Mouse (Mus musculus) olfactory bulb, adult 2 months (tissue): ENCODE measurements around the gene Pald1. TPM values are rescaled to one million over a fixed set of nuclear protein-coding genes. Genes with fewer than 3 reads are reported as not detected.

Experiments
- H3K27ac ChIP-seq: fragments of 200-500 bp; 2 replicates; pipeline ENCODE4 v1.5.1; 2012; ENCODE audit warnings: low read depth, low read length; ENCODE audit not compliant: insufficient read depth
- H3K4me1 ChIP-seq: fragments of 200-500 bp; 2 replicates; pipeline ENCODE4 v1.6.1; 2012; ENCODE audit warnings: low read length; ENCODE audit not compliant: control insufficient read depth, insufficient read depth
- H3K4me3 ChIP-seq: fragments of 200-500 bp; 2 replicates; pipeline ENCODE4 v1.5.1; 2012; ENCODE audit warnings: mild to moderate bottlenecking, low read depth, low read length, moderate library complexity; ENCODE audit not compliant: insufficient read depth
- CTCF ChIP-seq: fragments of 200-500 bp; IDR thresholded peaks from 2 replicates; pipeline ENCODE4 v1.5.1; 2012; ENCODE audit warnings: low read depth, mild to moderate bottlenecking, low read length, moderate library complexity; ENCODE audit not compliant: insufficient read depth
- POLR2A ChIP-seq: fragments of 200-500 bp; IDR thresholded peaks from 2 replicates; pipeline ENCODE4 v1.6.1; 2012; ENCODE audit warnings: mild to moderate bottlenecking, low read depth, low read length, moderate library complexity; ENCODE audit not compliant: insufficient read depth
- WGBS: fragments of 180-500 bp; shearing (Covaris S2); methylation state at CpG from one replicate; pipeline ENCODE4 v1.1.7; 2018; 5-methylcytosine and 5-hydroxymethylcytosine counted together
- polyA plus RNA-seq: library from polyadenylated mRNA; stranded (reverse); fragments of >200 nt; gene quantifications from 2 replicates; pipeline ENCODE4 v1.2.4, GENCODE M21; 2012; ENCODE audit warnings: low replicate concordance; ENCODE audit not compliant: missing spikeins, insufficient read depth, insufficient read length

Pald1 gene
- polyA plus RNA-seq, 1 experiment: not detected

DNA sequence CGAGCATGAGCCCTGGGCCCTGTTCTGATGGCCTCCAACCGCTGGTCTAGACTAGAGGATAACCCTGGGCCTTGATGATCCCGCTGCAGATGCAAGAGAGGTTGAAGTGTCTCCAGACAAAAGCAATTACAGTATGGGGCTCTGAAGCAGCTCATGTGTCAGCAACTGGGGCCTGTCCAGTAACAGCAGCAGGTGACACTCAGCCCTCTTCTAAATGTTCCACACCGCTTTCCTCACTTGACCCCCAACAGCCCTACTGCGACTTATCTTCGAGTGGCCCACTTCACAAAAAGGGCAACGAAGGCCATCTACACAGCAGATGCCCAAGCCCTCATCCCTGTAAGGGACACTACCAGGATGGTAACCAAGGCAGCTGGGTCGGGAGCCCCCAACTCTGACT, 38.2 kb downstream of the Pald1 start:
- H3K27ac ChIP-seq: no peak overlapping the region
- TF ChIP-seq POLR2A: no peak
- TF ChIP-seq CTCF: no peak
- no peak overlapping the region for H3K4me3 ChIP-seq
- 78% methylated on average over 8 of the region's 8 CpGs for WGBS
- H3K4me1 ChIP-seq: peaks cover 2% of the 10 kb centered on the region; the same call in 1 of the 2 replicates

DNA sequence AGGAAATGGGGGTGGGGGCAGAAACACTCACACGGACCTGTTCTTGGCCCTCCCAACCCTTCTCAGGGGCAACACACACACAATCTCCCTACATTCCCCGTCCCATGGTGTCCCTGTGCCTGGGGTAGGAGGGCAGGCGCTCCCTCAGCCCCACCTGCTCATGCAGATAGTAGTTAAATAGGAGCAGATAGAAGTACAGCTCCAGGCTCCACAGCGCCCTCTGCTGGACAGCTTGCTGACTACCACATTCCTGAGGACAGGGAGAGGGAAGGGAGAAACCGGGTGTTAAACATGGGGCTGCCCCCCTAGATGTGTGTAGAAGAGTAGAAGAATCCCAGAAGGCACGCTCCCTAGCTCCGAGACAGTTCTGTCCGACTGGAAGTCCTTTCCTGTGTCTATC, 39.4 kb downstream of the Pald1 start:
- H3K27ac ChIP-seq: no peak overlapping the region
- peaks cover 2% of the 10 kb centered on the region; the same call in 1 of the 2 replicates for H3K4me1 ChIP-seq
- 66% methylated on average over 8 of the region's 8 CpGs for WGBS
- H3K4me3 ChIP-seq: no peak overlapping the region
- no peak for TF ChIP-seq POLR2A
- peak; percentile 43; the same call in 1 of the 2 replicates for TF ChIP-seq CTCF

DNA sequence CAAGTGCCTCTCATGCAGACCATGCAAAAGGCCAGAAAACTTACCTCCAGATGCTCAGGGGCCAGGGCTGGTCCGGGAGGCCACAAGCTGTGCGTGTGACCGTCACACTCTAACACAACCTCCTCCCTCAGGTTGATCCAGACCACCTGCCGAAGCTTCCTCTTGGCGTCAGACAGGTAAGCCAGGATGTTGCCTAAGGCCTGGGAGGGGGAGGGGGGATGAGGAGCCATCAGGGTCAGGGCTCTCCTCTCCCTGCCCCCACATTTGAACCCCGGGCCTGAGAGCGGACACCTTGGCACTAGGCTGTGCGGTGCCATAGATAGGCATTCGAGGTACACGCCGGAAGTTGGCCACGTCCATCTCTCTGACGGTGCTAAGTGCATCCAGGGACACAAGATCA, 40.6 kb downstream of the Pald1 start:
- Histone ChIP-seq H3K4me1 (peaks cover 3% of the 10 kb centered on the region; the same call in 1 of the 2 replicates), H3K4me3 (no peak overlapping the region), H3K27ac (no peak overlapping the region)
- 97% methylated on average over 13 of the region's 13 CpGs for WGBS
- no peak for TF ChIP-seq CTCF

DNA sequence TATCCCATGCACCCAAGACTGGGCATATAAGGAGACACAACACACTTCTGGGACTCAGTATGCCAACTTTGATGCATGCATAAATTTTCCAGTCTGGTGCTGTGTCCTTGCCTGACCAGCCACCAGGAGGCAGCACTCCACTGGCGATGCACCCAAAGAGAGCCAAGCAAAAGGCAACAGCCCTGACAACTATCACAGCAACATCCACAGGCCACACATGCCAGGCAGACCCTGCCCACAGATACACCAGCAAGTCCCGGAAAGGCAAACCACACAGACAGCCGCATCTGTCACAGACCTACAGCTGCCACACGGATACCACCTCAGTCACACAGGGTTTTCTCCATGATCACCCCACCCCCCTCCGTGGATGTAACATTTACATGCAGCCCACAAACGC, 41.8 kb downstream of the Pald1 start:
- Histone ChIP-seq H3K4me1 (peaks cover 5% of the 10 kb centered on the region; the same call in 1 of the 2 replicates), H3K27ac (no peak overlapping the region), H3K4me3 (no peak overlapping the region)
- 58% methylated on average over 6 of the region's 6 CpGs for WGBS
- TF ChIP-seq CTCF (peak; percentile 78), POLR2A (no peak)

DNA sequence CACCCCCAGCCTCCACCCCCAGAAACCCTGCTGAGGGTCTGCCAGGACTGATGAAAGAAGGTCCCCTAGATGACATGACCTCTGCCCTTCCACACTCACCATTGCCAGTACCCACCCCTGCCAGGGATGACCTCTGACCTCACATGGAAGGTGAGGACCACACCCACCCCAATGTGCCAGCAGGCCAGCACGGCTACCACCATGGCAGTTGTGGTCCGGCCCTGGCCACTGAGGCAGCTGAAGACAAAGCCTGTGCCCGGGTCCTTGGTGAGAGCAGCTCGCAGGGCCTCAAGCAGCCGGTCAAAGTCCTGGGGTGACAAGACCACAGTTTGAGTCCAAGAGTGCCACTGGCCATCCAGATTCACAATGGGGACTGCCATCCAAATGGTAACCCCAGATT, 42.3 kb downstream of the Pald1 start:
- TF ChIP-seq POLR2A (no peak), CTCF (no peak)
- peaks cover 5% of the 10 kb centered on the region; the same call in 1 of the 2 replicates for H3K4me1 ChIP-seq
- H3K4me3 ChIP-seq: no peak overlapping the region
- H3K27ac ChIP-seq: no peak overlapping the region
- WGBS: 94% methylated on average over 5 of the region's 5 CpGs

DNA sequence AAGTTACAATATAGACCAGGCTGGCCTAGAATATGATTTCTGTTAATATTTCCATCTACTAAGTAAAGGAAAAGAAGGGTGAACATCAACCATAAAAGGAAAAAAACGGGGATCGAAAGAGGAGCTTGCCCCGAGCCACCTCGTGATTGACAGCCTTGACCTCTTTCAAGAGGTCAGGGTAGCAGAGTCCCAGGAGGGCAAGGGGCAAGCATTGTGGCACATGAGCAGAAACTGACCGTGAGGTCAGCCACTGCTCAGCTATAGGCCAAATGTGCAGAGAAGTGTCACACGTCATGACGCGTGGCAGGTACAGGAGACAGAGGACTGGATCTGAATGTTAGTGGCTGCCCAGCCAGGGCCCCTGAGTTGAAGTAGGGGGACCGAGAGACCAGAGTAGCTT, 43.1 kb downstream of the Pald1 start:
- WGBS: 89% methylated on average over 9 of the region's 9 CpGs

DNA sequence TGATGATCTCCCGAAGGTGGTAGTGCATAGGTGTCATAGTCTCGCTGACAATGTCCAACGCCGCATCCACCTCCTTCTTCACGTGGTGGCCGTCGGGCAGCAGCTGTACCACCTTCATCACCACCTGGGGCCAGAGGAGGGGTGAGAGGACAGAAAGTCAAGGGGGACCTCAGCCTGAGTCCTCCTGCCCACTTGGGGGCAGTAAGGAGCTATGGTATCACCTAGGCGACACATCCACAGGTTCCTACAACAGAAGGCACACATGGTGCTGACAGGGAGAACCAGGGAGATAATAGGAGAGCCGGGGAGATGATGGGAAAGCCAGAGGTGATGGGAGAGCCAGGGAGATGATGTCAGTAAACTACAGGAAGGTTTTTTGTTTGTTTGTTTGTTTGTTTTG, 44.1 kb downstream of the Pald1 start:
- TF ChIP-seq CTCF (no peak), POLR2A (no peak)
- H3K4me3 ChIP-seq: no peak overlapping the region
- WGBS: 93% methylated on average over 9 of the region's 9 CpGs
- no peak overlapping the region for H3K27ac ChIP-seq
- 0 out of 2 replicates have a peak, but pooled peaks cover 3% of the 10 kb centered on the region for H3K4me1 ChIP-seq

More for the DNA sequence above, 43.1 kb downstream of the Pald1 start:
- TF ChIP-seq POLR2A: no peak
- TF ChIP-seq CTCF: no peak
- peaks cover 4% of the 10 kb centered on the region; the same call in 1 of the 2 replicates for H3K4me1 ChIP-seq
- no peak overlapping the region for H3K4me3 ChIP-seq
- no peak overlapping the region for H3K27ac ChIP-seq

DNA sequence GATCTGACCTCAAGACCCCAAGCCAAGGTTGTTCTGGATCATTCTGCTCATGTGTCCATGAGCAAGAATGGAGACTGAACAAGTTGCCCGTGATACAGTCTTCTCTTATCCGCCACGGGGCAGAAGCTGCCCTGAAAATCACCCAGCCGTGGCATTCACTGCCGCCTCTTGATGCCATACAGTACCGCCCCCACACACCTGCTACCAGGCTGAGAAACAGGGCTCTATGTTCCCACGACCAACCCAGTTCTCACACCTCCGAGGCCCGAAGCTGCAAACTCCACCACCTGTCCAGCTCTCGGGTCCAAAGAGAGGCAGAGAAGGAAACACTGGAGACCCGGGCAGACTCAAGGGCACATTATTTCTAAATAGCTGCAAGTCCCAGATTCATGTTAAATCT, 45.7 kb downstream of the Pald1 start:
- Histone ChIP-seq H3K4me3 (no peak overlapping the region), H3K4me1 (0 out of 2 replicates have a peak, but pooled peaks cover 3% of the 10 kb centered on the region), H3K27ac (no peak overlapping the region)
- WGBS: 69% methylated on average over 11 of the region's 11 CpGs
- no peak for TF ChIP-seq CTCF
- no peak for TF ChIP-seq POLR2A

DNA sequence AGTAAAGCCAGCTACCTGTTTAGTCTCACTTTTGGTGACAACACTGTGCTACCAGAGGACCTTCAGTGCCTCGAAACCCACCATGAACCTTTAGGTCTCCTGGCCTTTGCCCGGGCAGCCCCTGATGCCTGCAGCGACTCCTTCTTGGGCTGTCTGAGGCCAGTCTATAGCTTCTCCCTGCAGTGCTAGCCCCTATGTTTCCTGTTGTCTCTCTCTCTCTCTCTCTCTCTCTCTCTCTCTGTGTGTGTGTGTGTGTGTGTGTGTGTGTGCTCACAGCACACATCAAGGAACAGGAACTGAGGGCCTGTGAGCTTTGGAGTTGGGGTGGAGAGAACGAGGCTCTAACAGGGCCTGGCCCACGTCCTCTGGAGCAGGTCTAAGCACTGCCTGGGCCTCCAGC, 46.7 kb downstream of the Pald1 start:
- TF ChIP-seq POLR2A (no peak), CTCF (no peak)
- H3K4me1 ChIP-seq: 0 out of 2 replicates have a peak, but pooled peaks cover 3% of the 10 kb centered on the region
- 87% methylated on average over 5 of the region's 5 CpGs for WGBS
- no peak overlapping the region for H3K4me3 ChIP-seq
- H3K27ac ChIP-seq: no peak overlapping the region

DNA sequence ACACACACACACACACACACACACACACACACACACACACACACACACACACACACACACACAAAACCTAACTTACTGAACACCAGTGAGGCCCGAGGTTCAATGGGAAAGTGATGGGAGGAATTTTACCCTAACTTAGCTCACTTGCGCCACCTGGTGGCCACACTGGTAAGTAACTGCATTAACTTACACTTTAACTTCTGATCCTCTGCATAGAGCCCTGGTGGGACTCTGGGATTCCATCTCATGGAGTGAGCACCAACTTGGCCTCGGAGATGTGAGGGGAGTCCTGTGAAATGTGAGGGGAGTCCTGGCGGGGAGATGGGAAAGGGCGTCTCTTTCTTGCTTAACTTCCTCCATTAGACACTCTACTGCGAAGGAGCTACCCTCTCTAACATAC, 47.2 kb downstream of the Pald1 start:
- H3K27ac ChIP-seq: no peak overlapping the region
- no peak overlapping the region for H3K4me3 ChIP-seq
- 0 out of 2 replicates have a peak, but pooled peaks cover 3% of the 10 kb centered on the region for H3K4me1 ChIP-seq
- 22% methylated on average over 6 of the region's 6 CpGs for WGBS
- no peak for TF ChIP-seq POLR2A
- no peak for TF ChIP-seq CTCF
